Mouse (Mus musculus): ENCODE data around the gene Prdm11. TPM values are rescaled to one million over a fixed set of nuclear protein-coding genes. Genes with fewer than 3 reads are reported as not detected.
A peak's percentile ranks its signal among the peaks of the same experiment; 100 is the strongest.

Prdm11 gene
- polyA plus RNA-seq, 1 experiment, result 2.6 TPM

DNA sequence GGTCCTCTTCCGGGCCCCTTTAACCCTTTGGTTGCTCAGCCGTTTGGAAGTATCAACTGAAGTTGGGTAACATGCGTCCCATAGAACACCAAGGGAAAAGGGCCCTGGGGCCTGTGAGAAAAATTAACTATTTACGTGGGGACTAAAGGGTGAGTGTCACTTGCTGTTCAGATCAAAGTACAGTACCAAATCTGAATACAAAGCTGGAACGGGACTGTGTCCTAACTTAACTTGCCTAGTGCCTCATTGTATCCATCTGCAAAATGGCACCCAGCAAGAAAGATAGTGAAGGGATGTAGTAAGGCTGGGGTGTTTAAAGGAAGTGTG, 505 bp upstream of the Prdm11 start:
- Histone ChIP-seq H3K36me3 (ENCODE audit: control insufficient read depth, insufficient read depth, low read length) (no peaks in the 10 kb centered on the region), H3K4me1 (ENCODE audit: control insufficient read depth, insufficient read depth, insufficient read length, low read length) (no peaks in the 10 kb centered on the region), H3K4me3 (ENCODE audit: low read depth, low read length) (peak overlapping the region; percentile 71), H3K27ac (ENCODE audit: insufficient read depth, low read depth, low read length) (no peak overlapping the region), H3K27me3 (ENCODE audit: control insufficient read depth, insufficient read depth, low read length) (no peaks in the 10 kb centered on the region)
- WGBS, result 4% methylated on average over 5 of the region's 5 CpGs
- TF ChIP-seq CTCF (IDR thresholded peaks at IDR 0.05; ENCODE audit: extremely low read depth, insufficient read length, insufficient replicate concordance, low read depth, low read length), result no peak
- TF ChIP-seq POLR2A (IDR thresholded peaks at IDR 0.05; ENCODE audit: low read depth, low read length), result no peak

DNA sequence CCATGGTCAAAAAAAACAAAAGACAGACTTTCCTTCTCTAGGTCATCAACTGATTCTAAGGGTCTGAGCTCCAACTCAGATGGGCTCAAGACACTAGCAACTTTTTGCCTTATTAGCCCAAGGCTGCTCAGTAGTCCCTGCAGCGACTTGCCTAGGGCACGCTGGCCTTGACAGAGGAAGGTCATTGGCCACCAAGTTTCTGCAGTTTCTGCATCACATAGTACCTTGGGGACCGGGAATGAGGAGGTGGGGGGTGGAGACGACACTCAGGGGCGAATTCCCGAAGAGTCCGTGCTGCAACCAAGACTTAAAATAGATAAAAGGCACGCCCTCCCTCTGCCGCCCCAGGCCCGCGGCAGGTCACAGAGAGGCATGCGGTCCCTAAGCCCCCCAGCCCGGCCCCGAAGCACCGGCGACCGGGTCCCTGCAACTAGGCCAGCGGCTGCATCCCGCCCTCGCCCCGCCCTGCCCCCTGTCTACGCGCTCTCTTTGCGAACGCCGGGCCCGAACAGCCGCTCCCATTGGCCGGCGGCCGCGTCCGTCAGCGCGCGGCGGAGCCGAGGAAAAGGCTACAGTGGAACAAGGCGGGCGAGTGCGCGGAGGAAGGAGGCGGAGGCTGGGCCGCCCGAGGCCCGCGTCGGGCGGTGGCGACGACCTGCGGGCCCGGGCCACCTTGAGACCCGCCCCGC, 694 bp downstream of the Prdm11 start:
- H3K36me3 ChIP-seq (ENCODE audit: control insufficient read depth, insufficient read depth, low read length), result no peaks in the 10 kb centered on the region
- H3K4me3 ChIP-seq (ENCODE audit: low read depth, low read length), result peak overlapping the region; percentile 71
- under 1% methylated on average over 53 of the region's 55 CpGs for WGBS
- TF ChIP-seq CTCF (IDR thresholded peaks at IDR 0.05; ENCODE audit: extremely low read depth, insufficient read length, insufficient replicate concordance, low read depth, low read length) (no peak), POLR2A (IDR thresholded peaks at IDR 0.05; ENCODE audit: low read depth, low read length) (peak; percentile 91)
- 0 out of 2 replicates have a peak overlapping the region, but pooled peaks have one; percentile 1 for H3K27ac ChIP-seq (ENCODE audit: insufficient read depth, low read depth, low read length)
- H3K4me1 ChIP-seq (ENCODE audit: control insufficient read depth, insufficient read depth, insufficient read length, low read length), result no peaks in the 10 kb centered on the region
- no peaks in the 10 kb centered on the region for H3K27me3 ChIP-seq (ENCODE audit: control insufficient read depth, insufficient read depth, low read length)

DNA sequence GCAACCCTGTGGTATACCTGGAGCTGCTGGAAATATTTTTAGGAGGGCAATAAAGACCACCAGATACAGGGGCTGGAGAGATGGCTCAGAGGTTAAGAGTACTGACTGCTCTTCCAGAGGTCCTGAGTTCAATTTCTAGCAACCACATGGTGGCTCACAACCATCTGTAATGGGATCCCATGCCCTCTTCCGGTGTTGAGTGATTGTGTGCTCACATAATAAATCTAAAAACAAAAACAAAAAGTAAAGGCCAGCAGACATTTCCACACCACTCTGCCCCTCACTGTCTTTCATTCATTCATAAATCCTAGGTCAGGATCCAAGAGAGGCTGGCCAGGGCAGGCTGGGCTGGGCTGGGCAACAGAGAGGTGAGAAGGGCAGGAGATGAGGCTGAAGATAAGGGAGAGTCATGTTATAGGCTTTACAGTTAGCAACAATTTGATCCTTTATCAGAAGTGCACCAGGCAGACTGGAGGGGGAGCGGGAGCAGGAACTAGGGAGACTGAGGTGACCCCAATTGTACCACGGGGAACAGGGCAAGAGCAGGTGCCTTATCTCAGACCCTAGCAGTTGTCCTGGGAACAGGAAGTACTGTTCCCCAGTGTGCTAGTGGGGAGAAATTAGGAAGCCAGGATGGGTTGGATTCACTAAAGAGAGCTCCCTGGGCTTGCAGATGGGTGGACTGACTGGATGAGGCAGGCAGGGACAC, 2.4 kb downstream of the Prdm11 start:
- Histone ChIP-seq H3K4me1 (ENCODE audit: control insufficient read depth, insufficient read depth, insufficient read length, low read length) (no peaks in the 10 kb centered on the region), H3K27me3 (ENCODE audit: control insufficient read depth, insufficient read depth, low read length) (no peaks in the 10 kb centered on the region), H3K4me3 (ENCODE audit: low read depth, low read length) (no peak overlapping the region), H3K36me3 (ENCODE audit: control insufficient read depth, insufficient read depth, low read length) (no peaks in the 10 kb centered on the region), H3K27ac (ENCODE audit: insufficient read depth, low read depth, low read length) (no peak overlapping the region)
- 69% methylated on average over 3 of the region's 3 CpGs for WGBS
- TF ChIP-seq CTCF (IDR thresholded peaks at IDR 0.05; ENCODE audit: extremely low read depth, insufficient read length, insufficient replicate concordance, low read depth, low read length), result no peak
- no peak for TF ChIP-seq POLR2A (IDR thresholded peaks at IDR 0.05; ENCODE audit: low read depth, low read length)

DNA sequence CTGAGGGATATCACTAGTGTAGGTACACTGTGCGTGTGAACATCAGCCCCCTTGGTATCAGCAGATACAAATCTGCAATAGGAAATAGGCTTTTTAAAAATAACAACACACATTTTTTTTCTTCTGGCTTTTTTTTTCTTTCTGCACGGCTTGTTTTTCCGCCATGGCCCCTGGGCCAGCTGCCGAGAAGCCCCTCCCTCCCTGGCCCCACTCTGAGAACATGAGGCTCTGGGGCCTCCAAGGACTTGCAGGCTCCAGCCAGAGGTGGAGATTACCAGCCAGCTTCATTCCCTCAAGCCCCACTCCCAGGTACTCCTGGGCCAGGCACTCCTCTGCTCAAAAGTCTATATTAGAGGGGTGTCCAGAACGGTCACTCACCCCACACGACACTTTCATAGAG, 4.5 kb downstream of the Prdm11 start:
- TF ChIP-seq CTCF (IDR thresholded peaks at IDR 0.05; ENCODE audit: extremely low read depth, insufficient read length, insufficient replicate concordance, low read depth, low read length) (no peak), POLR2A (IDR thresholded peaks at IDR 0.05; ENCODE audit: low read depth, low read length) (no peak)
- H3K27me3 ChIP-seq (ENCODE audit: control insufficient read depth, insufficient read depth, low read length), result no peaks in the 10 kb centered on the region
- H3K36me3 ChIP-seq (ENCODE audit: control insufficient read depth, insufficient read depth, low read length), result no peaks in the 10 kb centered on the region
- H3K27ac ChIP-seq (ENCODE audit: insufficient read depth, low read depth, low read length), result no peak overlapping the region
- no peak overlapping the region for H3K4me3 ChIP-seq (ENCODE audit: low read depth, low read length)
- H3K4me1 ChIP-seq (ENCODE audit: control insufficient read depth, insufficient read depth, insufficient read length, low read length), result no peaks in the 10 kb centered on the region
- WGBS, result 80% methylated on average over 6 of the region's 6 CpGs

DNA sequence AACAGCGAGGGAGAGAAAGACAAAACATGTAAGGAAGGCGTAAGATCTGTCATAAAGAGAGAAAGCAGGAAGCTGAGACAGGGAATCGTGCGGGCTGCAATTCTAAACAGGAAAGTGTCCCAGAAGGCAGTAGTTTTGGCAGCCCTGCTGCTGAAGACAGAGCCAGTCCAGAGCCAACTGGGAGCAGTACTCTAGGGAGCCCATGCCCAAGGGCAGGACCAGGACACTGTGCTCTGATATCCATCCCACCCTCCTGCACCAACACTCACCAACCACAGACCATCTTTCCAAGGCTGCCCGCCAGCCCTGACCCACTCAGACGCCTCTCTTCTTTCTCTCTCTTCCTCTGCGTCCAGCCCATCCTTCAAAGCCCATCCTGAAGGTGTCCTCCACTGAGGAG, 5.1 kb downstream of the Prdm11 start:
- Histone ChIP-seq H3K36me3 (ENCODE audit: control insufficient read depth, insufficient read depth, low read length) (no peaks in the 10 kb centered on the region), H3K27me3 (ENCODE audit: control insufficient read depth, insufficient read depth, low read length) (no peaks in the 10 kb centered on the region), H3K4me3 (ENCODE audit: low read depth, low read length) (no peak overlapping the region), H3K4me1 (ENCODE audit: control insufficient read depth, insufficient read depth, insufficient read length, low read length) (no peaks in the 10 kb centered on the region), H3K27ac (ENCODE audit: insufficient read depth, low read depth, low read length) (no peak overlapping the region)
- 72% methylated on average over 7 of the region's 7 CpGs for WGBS
- no peak for TF ChIP-seq CTCF (IDR thresholded peaks at IDR 0.05; ENCODE audit: extremely low read depth, insufficient read length, insufficient replicate concordance, low read depth, low read length)

DNA sequence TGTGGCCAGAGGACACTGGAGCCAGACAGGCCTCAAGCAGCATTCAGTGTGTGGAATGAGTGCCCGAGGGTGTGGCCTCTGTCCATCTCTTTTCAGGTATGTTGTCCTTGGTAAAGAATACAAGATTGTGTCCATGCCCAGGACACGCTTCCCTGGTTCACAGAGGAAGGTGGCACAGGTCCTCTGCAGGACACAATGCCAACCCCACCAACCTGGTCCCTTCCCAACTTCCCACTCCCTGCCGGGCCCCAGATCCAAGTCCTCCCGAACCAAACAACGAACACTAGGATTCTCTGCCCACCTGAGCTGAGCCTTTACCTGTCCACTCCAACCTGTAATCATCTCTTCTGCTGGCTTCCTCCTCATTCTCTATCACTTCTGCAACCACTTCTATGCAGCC, 6.3 kb downstream of the Prdm11 start:
- H3K4me1 ChIP-seq (ENCODE audit: control insufficient read depth, insufficient read depth, insufficient read length, low read length), result peaks cover 5% of the 10 kb centered on the region
- TF ChIP-seq CTCF (IDR thresholded peaks at IDR 0.05; ENCODE audit: extremely low read depth, insufficient read length, insufficient replicate concordance, low read depth, low read length) (no peak), POLR2A (IDR thresholded peaks at IDR 0.05; ENCODE audit: low read depth, low read length) (no peak)
- no peak overlapping the region for H3K4me3 ChIP-seq (ENCODE audit: low read depth, low read length)
- H3K27me3 ChIP-seq (ENCODE audit: control insufficient read depth, insufficient read depth, low read length), result no peaks in the 10 kb centered on the region
- H3K36me3 ChIP-seq (ENCODE audit: control insufficient read depth, insufficient read depth, low read length), result no peaks in the 10 kb centered on the region
- no peak overlapping the region for H3K27ac ChIP-seq (ENCODE audit: insufficient read depth, low read depth, low read length)
- 86% methylated on average over 5 of the region's 5 CpGs for WGBS

DNA sequence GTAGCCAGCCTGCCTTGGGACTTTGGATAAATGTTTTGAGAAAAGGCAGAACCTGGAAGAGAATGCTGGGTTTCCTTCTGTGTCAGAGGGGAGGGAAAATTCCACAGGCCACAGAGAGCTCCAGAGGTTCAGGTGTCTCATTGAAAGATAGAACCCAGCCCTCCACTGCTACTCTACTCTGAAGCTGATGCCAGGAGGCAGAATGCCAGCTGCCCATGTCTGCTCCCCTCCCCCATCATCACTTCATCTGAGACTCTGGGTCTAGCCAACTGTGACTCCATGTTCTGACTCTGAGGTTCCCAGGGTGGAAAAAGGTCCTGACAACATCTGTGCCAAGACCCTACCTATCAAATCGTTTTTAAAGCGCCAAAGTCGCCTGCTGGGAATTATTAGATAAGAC, 6.9 kb downstream of the Prdm11 start:
- WGBS, result 34% methylated on average over 3 of the region's 3 CpGs
- no peak overlapping the region for H3K4me3 ChIP-seq (ENCODE audit: low read depth, low read length)
- H3K27me3 ChIP-seq (ENCODE audit: control insufficient read depth, insufficient read depth, low read length), result no peaks in the 10 kb centered on the region
- H3K36me3 ChIP-seq (ENCODE audit: control insufficient read depth, insufficient read depth, low read length), result no peaks in the 10 kb centered on the region
- peaks cover 5% of the 10 kb centered on the region for H3K4me1 ChIP-seq (ENCODE audit: control insufficient read depth, insufficient read depth, insufficient read length, low read length)
- TF ChIP-seq CTCF (IDR thresholded peaks at IDR 0.05; ENCODE audit: extremely low read depth, insufficient read length, insufficient replicate concordance, low read depth, low read length), result no peak
- no peak for TF ChIP-seq POLR2A (IDR thresholded peaks at IDR 0.05; ENCODE audit: low read depth, low read length)
- no peak overlapping the region for H3K27ac ChIP-seq (ENCODE audit: insufficient read depth, low read depth, low read length)

Data from small intestine, adult 2 months (tissue).